Mouse (Mus musculus) gastrocnemius, postnatal 4 days (tissue): ENCODE measurements around the gene Stam. TPM values are rescaled to one million over a fixed set of nuclear protein-coding genes. Genes with fewer than 3 reads are reported as not detected.
"Not testable (repeated sequence)": the region's sequence is repeated elsewhere in the genome, so short reads cannot be mapped to it uniquely, and the experiment has no call there.

Experiments
- DNase-seq, 2 experiments: peaks; one replicate each; pipeline ENCODE4 v3.0.0; 2021 to 2022; ENCODE audit warnings: low spot score in 2 of 2, mixed read lengths in 2 of 2
- long read RNA-seq, 2 experiments: library from polyadenylated mRNA; stranded (forward); transcript quantifications; one replicate each; pipeline ENCODE4 v2.0.0; 2021
- total RNA-seq, 2 experiments: library from RNA; stranded (reverse); gene quantifications; 2 replicates each; pipeline ENCODE4 v1.2.3; 2021

Stam gene
- 10 to 100 TPM; 54.4 to 65.3 TPM for total RNA-seq
- long read RNA-seq, experiment 1, full-length matches to known transcripts, result 7 of 11 reads
- long read RNA-seq, experiment 1, partial matches to known transcripts, result 4 of 11 reads
- long read RNA-seq, experiment 1, other reads (novel, unspliced or antisense), result 0 of 11 reads
- long read RNA-seq, experiment 2, full-length matches to known transcripts, result 4 of 10 reads
- long read RNA-seq, experiment 2, partial matches to known transcripts, result 5 of 10 reads
- long read RNA-seq, experiment 2, other reads (novel, unspliced or antisense), result 1 of 10 reads

DNA sequence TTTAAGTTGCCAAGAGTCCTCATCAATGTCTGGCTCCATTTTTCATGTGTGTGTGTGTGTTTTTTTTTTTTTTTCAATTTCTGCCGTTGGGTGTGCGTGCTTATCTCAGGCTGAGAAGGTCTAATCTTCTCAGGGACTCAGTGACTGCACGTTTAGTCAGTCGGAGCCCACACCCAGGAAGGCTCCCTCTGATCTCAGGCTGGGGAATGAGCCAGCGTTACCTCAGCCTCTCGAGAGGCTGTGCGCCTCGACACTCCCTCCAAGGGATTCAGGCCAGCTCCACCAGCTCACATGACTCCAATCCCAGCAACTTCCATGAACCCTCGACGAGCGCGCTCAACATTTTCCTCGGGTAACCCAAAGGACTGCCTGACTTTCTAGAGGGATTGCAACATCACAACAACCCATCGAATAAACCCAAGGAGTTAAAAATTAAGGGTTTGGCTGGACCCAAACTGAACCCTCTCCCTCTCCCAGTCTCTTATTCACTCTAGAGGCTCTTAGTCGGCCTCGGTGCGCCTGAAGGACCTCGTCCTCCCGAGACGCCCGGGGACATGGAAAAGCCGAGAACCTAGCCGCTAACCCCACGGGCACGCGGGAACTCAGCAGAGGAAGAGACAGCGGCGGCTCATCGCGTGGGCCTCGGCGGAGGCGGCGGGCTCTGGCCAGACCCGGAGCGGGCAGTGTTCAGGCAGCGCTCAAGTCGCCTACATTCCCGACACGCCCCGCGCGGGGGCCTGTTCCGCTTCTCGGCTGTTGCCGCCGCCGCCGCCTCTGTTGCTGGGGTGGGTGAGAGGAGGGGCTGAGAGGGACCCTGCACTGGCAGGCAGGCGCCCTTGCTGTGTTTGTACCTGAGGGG lies at the start of gene Stam:
Stam (plus strand) TSS at position 737 of the 859 bp plus-strand sequence.
- DNase-seq, result peak; percentile 88 to 91

DNA sequence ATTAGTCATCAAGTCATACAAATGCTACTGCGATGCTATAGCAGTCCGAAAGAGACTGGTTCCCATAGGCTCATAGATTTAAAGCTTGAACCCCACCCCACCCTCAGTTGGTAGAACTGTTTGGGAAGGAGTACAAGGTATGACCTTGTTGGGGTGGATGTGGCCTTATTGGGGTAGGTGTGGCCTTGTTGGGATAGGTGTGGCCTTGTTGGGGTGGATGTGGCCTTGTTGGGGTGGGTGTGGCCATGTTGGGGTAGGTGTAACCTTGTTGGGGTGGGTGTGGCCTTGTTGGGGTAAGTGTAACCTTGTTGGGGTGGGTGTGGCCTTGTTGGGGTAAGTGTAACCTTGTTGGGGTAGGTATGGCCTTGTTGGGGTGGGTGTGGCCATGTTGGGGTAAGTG lies 32.6 kb upstream of the Stam start:
- DNase-seq, result no peak

DNA sequence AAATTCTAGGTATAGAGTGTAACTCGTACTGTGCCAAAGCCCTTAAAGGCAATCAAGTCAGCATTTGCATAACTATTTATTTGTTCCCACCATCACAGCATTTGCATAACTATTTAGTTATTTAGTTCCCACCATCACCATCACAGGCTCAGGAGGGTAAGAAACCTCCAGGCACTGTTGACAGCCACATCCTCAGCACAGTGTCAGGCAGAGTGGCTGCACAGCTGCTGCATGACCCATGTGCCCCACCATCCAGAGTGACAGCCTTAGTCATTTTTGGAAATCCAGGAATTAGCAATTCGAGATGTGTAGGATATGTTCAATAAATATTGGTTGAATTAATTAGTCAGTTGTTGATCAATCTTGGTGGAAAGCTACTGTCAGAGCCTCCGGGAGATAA lies 30.9 kb upstream of the Stam start:
- no peak for DNase-seq

DNA sequence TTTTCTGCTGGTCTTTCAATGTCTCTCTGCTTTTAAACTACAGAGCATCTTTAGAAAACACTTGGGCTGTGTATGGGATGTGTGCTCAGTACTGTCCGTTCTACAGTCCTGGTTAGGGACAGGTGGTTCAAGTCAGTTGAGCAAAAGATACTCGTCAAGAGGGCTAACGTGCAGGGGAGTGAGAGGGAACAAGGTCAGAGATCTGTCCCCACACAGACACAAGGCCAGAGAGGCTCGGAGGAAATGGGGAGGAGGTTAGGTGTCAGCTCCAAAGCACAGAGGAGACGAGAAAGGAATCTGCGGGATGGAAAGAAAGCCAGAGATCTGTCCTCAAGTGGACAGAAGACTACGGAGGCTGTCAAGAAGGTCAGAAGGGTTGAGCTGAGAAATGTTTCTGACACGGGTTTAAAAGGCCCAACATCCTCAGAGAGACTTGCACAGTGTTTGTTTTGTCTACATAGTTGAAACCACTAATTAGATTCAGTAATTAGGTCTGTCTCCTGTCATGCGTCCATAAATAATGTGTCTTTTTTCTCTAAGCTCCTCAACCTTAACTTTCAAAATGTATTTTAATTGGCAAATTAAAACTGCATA lies 30.2 kb upstream of the Stam start:
- no peak for DNase-seq

DNA sequence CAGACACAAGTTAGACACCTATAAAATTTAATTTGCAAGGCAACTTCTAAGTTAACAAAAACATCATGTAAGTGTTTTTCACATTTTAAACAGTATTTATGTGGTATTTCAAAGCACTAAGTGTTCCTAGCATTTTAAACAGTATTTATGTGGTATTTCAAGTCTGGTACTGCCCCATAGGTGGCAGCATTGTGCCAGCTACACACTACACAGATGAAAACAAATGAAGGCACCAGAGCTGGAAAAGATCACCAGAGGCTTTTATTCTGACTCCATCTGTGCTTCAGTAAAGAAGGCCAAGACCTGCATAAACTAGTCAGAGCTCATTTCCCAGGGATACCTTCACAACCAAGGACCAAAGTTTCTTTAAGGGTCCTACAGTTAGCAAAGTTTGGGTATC lies 25.5 kb upstream of the Stam start:
- DNase-seq, result peak in 1 of 2 experiments; percentile 40

DNA sequence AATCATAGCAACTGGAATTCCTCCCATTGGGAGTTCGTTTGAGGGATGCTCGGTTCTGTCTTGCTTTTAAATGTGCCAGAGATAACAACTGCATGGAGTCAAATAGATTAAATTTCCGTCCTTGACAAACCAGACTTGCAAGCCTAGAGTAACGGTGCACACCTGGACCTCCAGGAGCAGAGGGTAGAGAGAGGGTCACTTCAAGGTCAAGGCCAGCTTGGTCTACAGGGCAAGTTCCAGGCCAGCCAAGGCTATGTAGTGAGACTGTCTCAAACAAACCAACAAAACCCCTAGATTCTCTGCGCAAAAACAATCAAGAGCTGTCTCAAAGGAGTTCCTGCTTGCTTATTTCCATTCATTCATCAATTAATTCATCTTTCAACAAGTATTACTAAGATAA lies 25.1 kb upstream of the Stam start:
- DNase-seq, result no peak

DNA sequence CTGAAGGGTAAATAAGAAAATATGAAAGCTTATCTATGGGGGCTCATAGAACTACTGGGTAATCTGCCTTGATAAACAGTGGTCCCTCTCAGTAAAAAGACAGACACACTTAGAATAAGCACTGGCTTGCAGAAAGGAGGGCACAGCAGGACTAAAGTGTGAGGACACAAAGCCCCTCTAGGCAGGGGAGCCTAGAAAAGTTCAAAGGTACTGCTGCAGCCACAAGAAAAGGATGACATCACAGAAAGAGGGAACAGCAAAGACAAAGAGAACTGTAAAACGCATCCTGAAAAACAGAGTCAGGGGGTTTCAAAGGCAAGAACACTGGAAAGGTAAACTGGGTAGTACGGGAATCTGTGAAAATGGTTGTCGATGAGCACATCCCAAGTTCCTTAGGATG lies 20.3 kb upstream of the Stam start:
- DNase-seq, result no peak

DNA sequence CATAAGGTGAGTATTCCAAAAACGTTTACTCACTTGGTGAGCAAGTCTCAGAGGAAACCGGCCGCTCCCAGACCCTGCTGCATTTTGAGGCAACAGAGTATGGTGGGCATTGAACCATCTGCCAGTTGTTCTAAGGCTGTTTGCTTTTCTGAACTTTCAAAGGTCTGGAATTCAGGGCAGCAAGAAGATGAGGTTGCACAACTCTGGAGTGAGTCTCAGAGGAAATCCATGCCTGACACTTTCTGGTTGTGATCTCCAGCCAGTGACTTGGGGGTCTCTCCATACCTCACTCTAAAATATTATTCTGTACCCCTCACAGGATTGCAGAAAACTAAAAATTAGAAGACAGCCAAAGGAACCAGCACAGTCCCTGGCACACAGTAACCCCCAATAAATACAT lies 19.7 kb upstream of the Stam start:
- DNase-seq, result no peak

DNA sequence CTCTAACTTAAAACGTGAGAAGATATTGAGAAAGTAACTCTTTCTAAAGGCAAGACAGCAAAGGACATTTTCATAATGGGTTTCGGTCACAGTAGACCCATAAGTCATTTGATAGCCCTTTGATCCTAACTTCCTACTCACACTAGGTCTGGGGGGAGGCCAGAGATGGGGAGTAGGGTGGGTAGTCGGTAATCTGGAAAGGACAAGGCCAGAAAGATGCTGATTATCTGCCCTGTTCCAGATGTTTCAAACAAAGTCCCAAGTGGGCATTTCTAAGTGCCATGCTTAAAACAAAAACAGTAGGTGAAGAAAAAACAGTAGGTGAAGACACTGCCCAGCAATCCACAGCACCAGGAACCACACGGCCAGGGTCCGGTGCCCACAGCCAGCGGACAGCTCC lies 19.2 kb upstream of the Stam start:
- DNase-seq, result no peak

DNA sequence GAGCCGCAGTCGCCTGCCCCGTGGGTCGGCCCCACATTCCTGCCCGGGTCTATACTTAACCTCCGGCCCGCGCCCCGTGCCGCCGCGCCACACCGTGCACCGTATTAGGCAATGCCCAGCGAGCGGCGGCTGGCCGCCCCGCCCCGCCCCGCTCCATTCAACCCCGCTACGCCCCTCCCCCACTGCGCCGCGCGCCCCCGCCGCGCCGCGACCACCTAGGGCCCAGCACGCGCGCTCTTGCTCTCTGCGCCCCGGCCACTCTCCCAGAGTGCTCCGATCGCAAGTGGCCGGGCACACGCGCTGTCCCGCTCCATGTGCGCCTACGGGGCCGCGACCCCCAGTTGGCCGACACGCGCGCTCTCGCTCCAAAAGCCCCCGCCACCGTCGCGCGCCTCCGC lies 18.7 kb upstream of the Stam start:
- peak; percentile 63 to 79 for DNase-seq

DNA sequence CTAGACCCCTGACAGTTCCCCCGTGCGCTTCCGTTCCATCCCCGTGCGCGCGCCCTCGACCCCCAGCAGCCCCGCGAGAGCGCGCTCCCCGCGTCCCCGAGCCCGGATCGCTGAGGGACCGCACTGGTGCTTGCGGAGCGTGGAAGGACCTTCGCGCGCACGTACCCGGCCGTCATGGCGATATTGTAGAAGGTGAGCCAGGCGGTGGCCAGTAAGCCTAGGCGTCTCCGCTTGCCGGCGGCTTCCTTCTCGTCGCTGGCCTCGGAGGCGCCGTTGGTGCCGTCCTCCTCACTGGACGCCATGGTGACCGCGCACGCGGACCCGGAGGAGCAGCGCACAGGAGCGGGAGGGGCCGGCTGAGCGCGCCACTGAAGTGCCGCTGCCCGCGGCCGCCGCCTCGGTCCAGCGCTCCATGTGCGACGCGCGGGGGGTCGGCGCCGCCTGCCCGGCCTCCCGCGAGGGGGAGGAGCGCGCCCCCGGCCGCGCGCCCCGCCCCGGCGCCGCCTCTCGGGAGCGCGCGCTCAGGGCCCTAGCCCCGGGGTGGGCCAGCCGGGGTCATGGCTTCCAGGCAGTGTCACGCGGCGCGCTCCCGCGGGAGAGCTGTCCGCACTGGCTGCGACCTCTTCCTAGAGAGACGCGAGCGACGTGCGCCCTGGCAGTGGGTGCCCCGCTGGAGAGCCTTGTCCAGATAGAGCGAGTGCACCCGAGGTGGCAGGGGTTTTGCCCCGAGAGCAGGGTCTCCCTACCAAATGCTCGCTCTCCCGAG lies 18.1 kb upstream of the Stam start, which contains the start of gene Hacd1:
Hacd1 (minus strand) TSS at position 570 of the 766 bp plus-strand sequence.
- peak; percentile 71 to 84 for DNase-seq

DNA sequence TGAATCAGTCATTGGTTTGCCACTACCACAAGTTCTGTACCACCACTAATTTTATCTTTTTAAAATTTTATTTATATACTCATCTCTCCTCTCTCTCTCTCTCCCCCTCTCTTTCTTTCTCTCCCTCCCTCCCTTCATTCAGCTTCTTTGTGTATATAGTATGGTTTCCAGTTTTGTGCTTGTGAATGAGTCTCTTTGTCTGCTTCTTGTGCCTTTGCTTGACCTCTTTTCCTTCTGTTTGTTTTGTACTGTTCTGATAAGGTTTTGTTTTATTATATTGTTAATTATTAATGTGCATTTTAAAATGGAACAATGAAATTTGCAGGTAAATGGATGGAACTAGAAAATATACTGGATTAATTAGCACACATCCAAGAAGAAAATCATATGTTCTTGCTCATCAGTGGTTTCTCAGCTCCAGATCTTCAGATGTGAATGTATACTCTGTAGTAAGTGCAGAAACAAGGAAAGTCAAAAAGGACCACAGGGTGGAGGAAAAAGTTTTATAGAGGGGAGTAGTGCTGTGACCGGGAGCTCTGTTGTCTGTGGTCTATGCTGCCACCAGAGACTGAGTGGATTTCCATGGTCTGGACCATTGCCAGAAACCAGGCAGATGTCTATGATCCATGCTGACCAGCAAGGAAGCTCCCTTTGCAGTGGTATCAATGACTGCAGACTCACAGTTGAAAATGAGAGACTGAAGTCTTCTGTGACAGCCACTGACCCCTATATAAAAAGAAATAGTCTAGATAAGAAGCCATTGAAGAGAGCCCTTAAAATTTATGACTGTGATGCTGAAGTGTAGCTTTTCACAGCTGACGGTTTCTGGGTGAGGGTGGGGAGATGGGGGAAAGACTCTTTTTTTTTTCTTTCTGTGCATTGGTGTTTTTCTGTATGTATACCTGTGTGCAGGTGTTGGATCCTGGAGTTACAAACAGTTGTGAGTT lies 7.9 kb upstream of the Stam start:
- no peak for DNase-seq

DNA sequence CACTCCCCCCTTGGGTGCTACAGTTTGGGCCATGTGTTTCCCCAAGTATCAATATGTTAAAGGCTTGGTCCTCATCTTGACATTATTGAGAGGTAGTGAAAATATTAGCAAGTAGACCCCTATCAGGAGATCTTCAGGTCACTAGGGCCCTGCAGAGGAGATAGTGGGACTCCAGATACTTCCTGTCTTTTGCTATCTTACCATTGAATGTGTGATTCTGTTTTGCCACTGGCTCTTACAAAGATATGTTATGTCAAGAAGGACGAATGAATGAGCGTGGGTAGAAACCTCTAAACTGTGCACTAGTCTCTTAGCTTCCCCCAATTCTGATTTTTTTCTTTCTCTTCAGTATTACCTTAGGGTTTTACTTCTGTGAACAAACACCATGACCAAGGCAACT lies 4.9 kb upstream of the Stam start:
- no peak for DNase-seq

DNA sequence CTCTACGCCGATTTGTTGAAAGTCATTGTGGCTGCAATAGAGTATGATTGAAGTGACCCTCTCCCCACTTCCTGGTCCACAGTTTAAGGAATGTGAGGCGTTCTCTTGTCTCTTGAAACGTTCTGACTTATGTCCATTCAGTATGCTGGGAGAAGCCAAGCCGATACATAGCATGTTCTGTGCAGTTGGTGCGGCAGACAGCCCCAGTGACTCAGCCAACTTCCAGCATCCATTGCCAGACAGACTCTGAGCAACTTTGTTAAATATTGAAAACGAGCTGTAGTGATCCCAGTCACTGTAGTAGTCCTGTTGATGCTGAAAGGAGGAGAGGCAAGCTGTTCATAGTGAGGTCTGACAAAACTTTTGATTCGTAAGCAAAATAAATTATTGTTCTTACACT lies 3.4 kb upstream of the Stam start:
- DNase-seq, result no peak

DNA sequence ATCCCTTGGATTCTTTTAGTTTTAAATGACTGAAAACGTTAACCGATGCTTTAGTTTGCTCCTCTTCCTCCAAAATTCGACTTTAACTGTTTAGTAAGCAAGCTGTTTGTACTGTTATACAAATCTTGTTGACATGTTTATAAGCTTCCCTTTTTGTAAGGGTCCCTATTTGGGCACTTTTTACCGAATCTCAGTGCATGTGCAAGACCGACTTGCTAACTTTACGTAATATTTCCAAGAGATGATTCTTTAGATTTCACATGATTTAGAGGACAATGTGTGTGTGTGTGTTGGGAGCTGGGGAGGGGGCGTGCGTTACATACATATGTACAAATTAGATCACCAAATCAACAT lies 913 bp upstream of the Stam start:
- no peak for DNase-seq

DNA sequence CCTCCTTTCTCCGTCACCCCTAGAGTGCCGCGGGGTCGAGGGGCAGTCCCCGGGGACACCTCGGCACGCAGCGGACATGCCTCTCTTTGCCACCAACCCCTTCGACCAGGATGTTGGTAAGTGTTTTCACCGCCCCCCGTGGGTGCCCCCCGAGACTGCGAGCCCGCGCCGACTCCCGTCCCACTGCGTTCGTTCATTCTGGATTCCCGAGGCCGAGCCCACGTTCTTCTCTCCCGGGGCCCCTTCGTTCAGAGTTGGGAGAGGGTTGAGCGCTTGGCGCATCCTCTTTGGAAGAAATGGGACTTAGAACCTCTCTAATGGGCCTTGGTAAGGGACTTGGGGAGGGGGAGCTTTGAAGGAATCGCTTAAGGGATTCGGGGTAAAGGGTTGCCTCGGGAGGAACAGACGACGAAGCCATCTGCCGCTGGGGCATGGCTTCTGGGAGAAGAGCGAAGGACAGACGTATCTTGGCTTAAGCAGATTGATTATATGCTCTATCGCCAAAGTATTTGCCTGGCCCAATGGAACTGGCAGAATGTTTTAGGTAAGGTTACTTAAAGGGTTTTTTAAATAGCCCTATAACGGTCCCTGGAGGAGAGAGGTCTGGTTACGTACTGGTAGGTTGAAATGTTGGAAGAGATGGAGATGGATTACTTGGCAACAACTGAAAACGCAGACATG lies 463 bp downstream of the Stam start:
- DNase-seq, result no peak

DNA sequence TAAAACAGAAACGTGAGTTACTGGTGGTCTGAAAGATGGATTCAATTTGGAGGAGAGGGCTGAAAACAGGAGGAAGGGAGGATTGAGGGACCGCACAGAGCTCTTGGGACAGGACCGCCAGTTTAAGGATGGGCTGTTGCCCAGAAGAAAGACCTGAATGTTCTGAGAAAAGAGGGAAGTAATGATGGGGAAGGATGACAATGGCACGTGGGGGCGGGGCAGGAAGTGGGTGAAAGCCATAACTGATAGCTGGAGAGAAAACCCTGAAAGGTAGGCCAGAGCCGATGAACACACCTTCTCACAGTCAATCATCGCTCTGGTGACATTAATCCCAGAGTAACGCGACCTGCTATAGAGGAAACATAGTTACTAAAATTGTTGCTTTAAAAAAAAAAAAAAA lies 4.6 kb downstream of the Stam start:
- not testable (repeated sequence) for DNase-seq

DNA sequence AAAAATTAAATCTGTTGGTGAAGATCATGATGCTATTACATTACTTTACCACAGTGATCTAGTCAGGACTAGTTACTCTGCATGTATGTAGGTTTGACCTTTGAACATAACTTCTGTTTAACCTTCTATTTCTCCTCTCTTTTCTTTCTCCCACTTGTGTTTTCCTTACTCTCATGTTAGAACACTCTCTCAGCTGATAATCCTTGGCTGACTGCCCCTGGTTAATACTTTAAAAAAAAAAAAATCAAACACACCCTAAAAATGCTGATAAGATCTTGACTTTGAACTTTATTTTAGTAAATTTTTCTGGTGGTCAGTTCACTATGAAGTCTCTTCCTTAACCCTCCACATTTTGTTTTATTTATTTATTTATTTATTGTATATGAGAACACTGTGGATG lies 26.6 kb downstream of the Stam start:
- DNase-seq, result no peak

DNA sequence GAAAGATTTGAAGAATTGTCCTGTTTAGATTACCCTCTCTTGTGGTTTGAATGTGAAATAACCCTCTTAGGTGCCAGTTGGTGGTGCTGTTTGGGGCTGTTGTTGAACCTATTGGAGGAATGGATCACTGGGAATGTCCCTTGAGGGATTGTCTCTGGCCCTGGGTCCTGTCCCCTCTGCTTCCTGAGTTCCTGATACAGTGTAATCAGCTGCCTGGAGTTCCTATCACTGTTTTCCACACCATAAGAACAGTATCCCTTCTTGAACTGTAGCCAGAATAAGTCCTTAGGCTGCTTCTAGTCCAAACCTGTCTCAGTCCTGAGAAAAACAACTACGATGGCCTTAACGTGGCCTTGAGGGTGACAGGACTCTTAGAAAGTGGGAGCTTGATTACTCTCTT lies 28.7 kb downstream of the Stam start:
- DNase-seq, result no peak

DNA sequence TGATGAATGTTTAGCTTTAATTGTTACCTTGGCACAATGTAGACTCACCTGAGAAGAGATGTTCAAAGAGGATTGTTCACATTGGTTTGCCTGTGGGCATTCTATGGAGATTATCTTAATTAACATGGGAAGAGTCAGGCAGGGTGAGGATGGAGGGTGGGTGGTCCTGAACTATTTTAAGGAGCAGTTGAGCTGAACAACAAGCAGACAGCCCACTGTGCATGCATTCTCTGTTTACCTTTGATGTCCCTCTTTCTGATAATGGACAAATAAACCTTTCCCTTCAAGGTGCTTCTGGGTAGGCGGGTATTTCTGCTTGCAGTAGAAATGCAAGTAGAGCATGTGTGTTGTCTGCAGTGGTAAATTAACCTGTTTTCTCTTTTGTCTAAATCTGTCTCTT lies 30.0 kb downstream of the Stam start:
- no peak for DNase-seq
